Mouse (Mus musculus) forebrain, postnatal 0 days (tissue): ENCODE measurements around the gene Spata18. TPM values are rescaled to one million over a fixed set of nuclear protein-coding genes. Genes with fewer than 3 reads are reported as not detected.

ENCODE experiments used
- ATAC-seq: fragments of 200-750 bp; cut with Nextera tagmentation; 2 replicates; pipeline ENCODE4 v1.8.0; 2017; ENCODE audit warnings: mild to moderate bottlenecking, moderate library complexity
- DNase-seq: peaks from one replicate; pipeline ENCODE4 v3.0.0-alpha.2; 2015
- H3K27ac ChIP-seq: fragments of 300-500 bp; sonication (generic); 2 replicates; pipeline ENCODE4 v1.5.1; 2014; ENCODE audit warnings: low read depth, mild to moderate bottlenecking, antibody characterized with exemption, low read length, moderate library complexity, mixed read lengths
- H3K27me3 ChIP-seq: fragments of 300-500 bp; sonication (generic); 2 replicates; pipeline ENCODE4 v1.6.1; 2014; ENCODE audit warnings: mild to moderate bottlenecking, low read length, mixed read lengths; ENCODE audit not compliant: insufficient read depth
- H3K36me3 ChIP-seq: fragments of 300-500 bp; sonication (generic); 2 replicates; pipeline ENCODE4 v1.6.1; 2014; ENCODE audit warnings: mild to moderate bottlenecking, moderate library complexity; ENCODE audit not compliant: insufficient read depth
- H3K4me1 ChIP-seq: fragments of 300-500 bp; sonication (generic); 2 replicates; pipeline ENCODE4 v1.6.1; 2014; ENCODE audit warnings: antibody characterized with exemption; ENCODE audit not compliant: insufficient read depth
- H3K4me2 ChIP-seq: fragments of 300-500 bp; sonication (generic); 2 replicates; pipeline ENCODE4 v1.6.1; 2014; ENCODE audit warnings: low read depth, mild to moderate bottlenecking, moderate library complexity
- H3K4me3 ChIP-seq: fragments of 300-500 bp; sonication (generic); 2 replicates; pipeline ENCODE4 v1.5.1; 2014; ENCODE audit warnings: low read depth, low read length, mixed read lengths
- H3K9ac ChIP-seq: fragments of 300-500 bp; sonication (generic); 2 replicates; pipeline ENCODE4 v1.6.1; 2014; ENCODE audit warnings: mild to moderate bottlenecking
- H3K9me3 ChIP-seq: fragments of 300-500 bp; sonication (generic); 2 replicates; pipeline ENCODE4 v1.6.1; 2016; ENCODE audit warnings: low read length
- CTCF ChIP-seq: sonication (generic); IDR thresholded peaks from 2 replicates; pipeline ENCODE4 v1.5.1; 2016; ENCODE audit warnings: antibody characterized with exemption, control low read depth, low read depth
- WGBS: fragments of 180-500 bp; shearing (Covaris S2); extraction: QIAGEN DNeasy Blood & Tissue Kit; methylation state at CpG from one replicate; pipeline ENCODE4 v1.1.7; 2014; 5-methylcytosine and 5-hydroxymethylcytosine counted together
- polyA plus RNA-seq: library from polyadenylated mRNA; unstranded; fragments of >200 nt; fragmentation: Nextera tagmentation; extraction: Ambion mirVana; gene quantifications from 2 replicates; pipeline ENCODE4 v1.2.1, GENCODE M21; 2015
- total RNA-seq: library from RNA; depleted of rRNA; stranded (reverse); fragments of >200 nt; gene quantifications from 2 replicates; pipeline ENCODE4 v1.2.3, GENCODE M21; 2014

The Spata18 gene
- total and polyA plus RNA-seq, 2 experiments from 2014 or later = 2.2 to 2.6 TPM

GRCm38 (mm10) chr5:73694254-73695015, 43.3 kb downstream of the Spata18 start:
- no peak overlapping the region for H3K27ac ChIP-seq
- H3K4me3 ChIP-seq = no peak overlapping the region
- no peak for TF ChIP-seq CTCF
- no peak overlapping the region for H3K9ac ChIP-seq
- ATAC-seq (no peak), DNase-seq (no peak)
- H3K4me2 ChIP-seq = no peak overlapping the region
- no peaks in the 10 kb centered on the region for H3K36me3 ChIP-seq
- H3K4me1 ChIP-seq = no peaks in the 10 kb centered on the region
- H3K9me3 ChIP-seq = no peaks in the 10 kb centered on the region
- no peaks in the 10 kb centered on the region for H3K27me3 ChIP-seq
- WGBS = 82% methylated on average over 4 of the region's 4 CpGs

GRCm38 (mm10) chr5:73697700-73698099, 46.5 kb downstream of the Spata18 start:
- H3K9me3 ChIP-seq = no peaks in the 10 kb centered on the region
- DNase-seq = no peak
- no peak overlapping the region for H3K4me2 ChIP-seq
- H3K9ac ChIP-seq = no peak overlapping the region
- no peak overlapping the region for H3K4me3 ChIP-seq
- no peaks in the 10 kb centered on the region for H3K36me3 ChIP-seq
- no peaks in the 10 kb centered on the region for H3K27me3 ChIP-seq
- no peak overlapping the region for H3K27ac ChIP-seq
- TF ChIP-seq CTCF = no peak
- no peaks in the 10 kb centered on the region for H3K4me1 ChIP-seq
- no peak for ATAC-seq
- 80% methylated on average over 4 of the region's 4 CpGs for WGBS

- WGBS = 75% methylated on average over 17 of the region's 17 CpGs
- no peaks in the 10 kb centered on the region for H3K36me3 ChIP-seq
- no peak overlapping the region for H3K9ac ChIP-seq
- no peak overlapping the region for H3K27ac ChIP-seq
- H3K27me3 ChIP-seq = no peaks in the 10 kb centered on the region
- no peak for TF ChIP-seq CTCF
- H3K4me2 ChIP-seq = no peak overlapping the region
- H3K4me3 ChIP-seq = no peak overlapping the region
- no peaks in the 10 kb centered on the region for H3K4me1 ChIP-seq
- DNase-seq (no peak), ATAC-seq (no peak)
- H3K9me3 ChIP-seq = no peaks in the 10 kb centered on the region
These were observed 50.1 kb downstream of the Spata18 start for GRCm38 (mm10) chr5:73701063-73701890.

GRCm38 (mm10) chr5:73701946-73702710, 50.9 kb downstream of the Spata18 start:
- H3K9me3 ChIP-seq = no peaks in the 10 kb centered on the region
- no peak for DNase-seq
- 87% methylated on average over 12 of the region's 12 CpGs for WGBS
- ATAC-seq = no peak
- no peak overlapping the region for H3K9ac ChIP-seq
- no peak for TF ChIP-seq CTCF
- H3K4me2 ChIP-seq = no peak overlapping the region
- no peaks in the 10 kb centered on the region for H3K4me1 ChIP-seq
- no peaks in the 10 kb centered on the region for H3K27me3 ChIP-seq
- no peak overlapping the region for H3K4me3 ChIP-seq
- no peaks in the 10 kb centered on the region for H3K36me3 ChIP-seq
- no peak overlapping the region for H3K27ac ChIP-seq

- H3K4me2 ChIP-seq = no peak overlapping the region
- H3K9me3 ChIP-seq = no peaks in the 10 kb centered on the region
- ATAC-seq (no peak), DNase-seq (no peak)
- H3K4me1 ChIP-seq = no peaks in the 10 kb centered on the region
- TF ChIP-seq CTCF = peak; percentile 25; the same call in 1 of the 2 replicates
- H3K9ac ChIP-seq = no peak overlapping the region
- no peaks in the 10 kb centered on the region for H3K27me3 ChIP-seq
- no peaks in the 10 kb centered on the region for H3K36me3 ChIP-seq
- no peak overlapping the region for H3K27ac ChIP-seq
- WGBS = 94% methylated on average over 4 of the region's 4 CpGs
- H3K4me3 ChIP-seq = no peak overlapping the region
These were observed 51.9 kb downstream of the Spata18 start for GRCm38 (mm10) chr5:73703096-73703495.

GRCm38 (mm10) chr5:73704263-73704662, 53.1 kb downstream of the Spata18 start:
- 39% methylated on average over 14 of the region's 14 CpGs for WGBS
- H3K9ac ChIP-seq = no peak overlapping the region
- H3K27me3 ChIP-seq = no peaks in the 10 kb centered on the region
- DNase-seq = no peak
- no peaks in the 10 kb centered on the region for H3K4me1 ChIP-seq
- no peaks in the 10 kb centered on the region for H3K36me3 ChIP-seq
- no peak; the same call in 1 of the 2 replicates for TF ChIP-seq CTCF
- no peak overlapping the region for H3K4me2 ChIP-seq
- ATAC-seq = no peak
- no peak overlapping the region for H3K4me3 ChIP-seq
- no peaks in the 10 kb centered on the region for H3K9me3 ChIP-seq
- H3K27ac ChIP-seq = no peak overlapping the region
